Mouse (Mus musculus) heart, embryonic 14.5 days (tissue): Measurements from ENCODE around the gene Gm8180. TPM values are rescaled to one million over a fixed set of nuclear protein-coding genes. Genes with fewer than 3 reads are reported as not detected.
"Not testable (repeated sequence)": the region's sequence is repeated elsewhere in the genome, so short reads cannot be mapped to it uniquely, and the experiment has no call there.

Experiments
- ATAC-seq: fragments of 200-750 bp; cut with Nextera tagmentation; 2 replicates; pipeline ENCODE4 v1.8.0; 2017; ENCODE audit warnings: low read depth, moderate TSS enrichment; ENCODE audit not compliant: insufficient number of reproducible peaks, insufficient read depth, low FRiP score
- H3K27ac ChIP-seq, 2 experiments: fragments of 200-500 bp in 1 of 2; fragments of 300-500 bp in 1 of 2; sonication (generic) in 1 of 2; replicated peaks in 1 of 2; 2 replicates each; pipeline ENCODE4 v1.5.1; 2012 to 2014; ENCODE audit warnings: low read depth in 2 of 2, low read length in 2 of 2, control low read depth in 1 of 2, mild to moderate bottlenecking in 1 of 2, mixed read lengths in 1 of 2; ENCODE audit not compliant: control insufficient read depth in 1 of 2, insufficient read depth in 1 of 2
- H3K27me3 ChIP-seq: fragments of 300-500 bp; sonication (generic); 2 replicates; pipeline ENCODE4 v1.6.1; 2014; ENCODE audit warnings: mild to moderate bottlenecking, low read length, control low read depth; ENCODE audit not compliant: control insufficient read depth, insufficient read depth
- H3K36me3 ChIP-seq: fragments of 300-500 bp; sonication (generic); 2 replicates; pipeline ENCODE4 v1.6.1; 2014; ENCODE audit warnings: mild to moderate bottlenecking, control low read depth, low read length, mixed read lengths; ENCODE audit not compliant: control insufficient read depth, insufficient read depth
- H3K4me1 ChIP-seq, 2 experiments: fragments of 200-500 bp in 1 of 2; fragments of 300-500 bp in 1 of 2; sonication (generic) in 1 of 2; 2 replicates each; pipeline ENCODE4 v1.6.1; 2012 to 2014; ENCODE audit warnings: low read length in 2 of 2, control low read depth in 1 of 2, mixed read lengths in 1 of 2; ENCODE audit not compliant: control insufficient read depth in 2 of 2, insufficient read depth in 2 of 2
- H3K4me2 ChIP-seq: fragments of 300-500 bp; sonication (generic); 2 replicates; pipeline ENCODE4 v1.6.1; 2014; ENCODE audit warnings: mild to moderate bottlenecking, low read length
- H3K4me3 ChIP-seq, 2 experiments: fragments of 200-500 bp in 1 of 2; fragments of 300-500 bp in 1 of 2; sonication (generic) in 1 of 2; 2 replicates each; pipeline ENCODE4 v1.5.1; 2012 to 2014; ENCODE audit warnings: low read length in 2 of 2, mild to moderate bottlenecking in 2 of 2, control low read depth in 1 of 2, low read depth in 1 of 2, moderate library complexity in 1 of 2; ENCODE audit not compliant: control insufficient read depth in 1 of 2, insufficient read depth in 1 of 2
- H3K9ac ChIP-seq: fragments of 300-500 bp; sonication (generic); 2 replicates; pipeline ENCODE4 v1.6.1; 2014; ENCODE audit warnings: mild to moderate bottlenecking, low read length
- H3K9me3 ChIP-seq: fragments of 300-500 bp; sonication (generic); 2 replicates; pipeline ENCODE4 v1.6.1; 2016; ENCODE audit warnings: low read length, control low read depth; ENCODE audit not compliant: control insufficient read depth
- WGBS: fragments of 180-500 bp; shearing (Covaris S2); extraction: QIAGEN DNeasy Blood & Tissue Kit; methylation state at CpG from one replicate; pipeline ENCODE4 v1.1.7; 2014; 5-methylcytosine and 5-hydroxymethylcytosine counted together
- polyA plus RNA-seq: library from polyadenylated mRNA; unstranded; fragments of >200 nt; fragmentation: Nextera tagmentation; extraction: Ambion mirVana; gene quantifications from 2 replicates; pipeline ENCODE4 v1.2.1, GENCODE M21; 2014

Gene Gm8180
- polyA plus RNA-seq, 1 experiment from 2014 or later: not detected

DNA sequence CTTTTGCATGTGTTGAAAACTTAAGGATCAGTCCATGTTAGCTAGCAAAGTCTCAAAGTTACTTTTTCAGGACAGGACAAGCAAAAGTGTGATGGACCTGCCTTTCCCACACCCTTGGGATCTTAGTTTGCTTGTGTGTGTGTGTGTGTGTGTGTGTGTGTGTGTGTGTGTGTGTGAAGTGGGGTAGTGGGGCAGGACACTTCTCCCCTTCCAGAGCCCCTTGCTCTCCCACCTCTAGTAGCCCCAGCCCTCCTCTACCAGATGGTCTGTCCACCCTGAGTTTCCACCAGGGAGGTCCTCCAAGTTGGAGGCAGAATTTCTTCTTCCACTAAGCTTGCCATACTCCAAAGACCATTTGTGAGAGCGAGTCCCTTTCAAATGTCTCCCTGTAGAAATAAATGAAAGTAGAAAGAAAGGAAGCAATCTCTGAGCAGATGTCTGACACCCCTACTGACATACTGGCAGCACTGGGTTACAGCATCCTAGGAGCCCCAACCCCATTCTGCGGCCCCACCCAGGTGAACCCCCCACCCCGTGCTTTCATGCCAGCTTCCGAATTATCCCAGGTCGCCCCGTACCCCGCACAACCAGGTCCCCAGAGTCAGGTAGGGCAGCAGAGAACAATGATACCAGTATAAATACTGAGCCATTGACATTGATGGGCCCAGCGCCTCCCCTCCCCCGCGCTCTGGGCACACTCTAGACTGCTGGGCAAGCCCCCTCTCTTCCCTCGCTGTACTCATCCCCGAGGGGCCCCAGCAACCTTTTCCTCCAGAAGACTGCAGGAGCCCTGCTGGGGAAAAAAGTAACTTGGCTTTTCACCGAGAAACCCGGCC, 11.7 kb upstream of the Gm8180 start:
- ATAC-seq: no peak

DNA sequence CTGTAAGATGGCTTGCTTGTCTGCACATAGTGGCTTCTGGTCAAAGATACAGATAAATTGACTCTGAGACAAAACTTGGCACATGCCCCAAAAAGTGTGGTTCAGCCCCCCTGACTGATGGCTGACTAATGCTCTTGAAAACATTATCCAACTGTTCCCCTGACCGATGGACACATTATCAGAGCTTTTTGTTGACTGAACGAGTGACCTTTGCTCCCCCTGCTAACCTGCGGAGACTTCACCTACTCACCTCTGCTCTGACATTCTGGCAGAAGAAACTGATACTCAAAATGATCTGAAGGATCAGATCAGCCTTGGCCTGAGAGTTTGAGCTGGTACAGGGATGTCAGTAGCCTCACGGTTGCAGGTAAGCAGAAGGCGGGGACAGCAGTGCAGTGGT, 9.3 kb upstream of the Gm8180 start:
- not testable (repeated sequence) for H3K27ac ChIP-seq, H3K9me3 ChIP-seq, H3K4me1 ChIP-seq, H3K36me3 ChIP-seq, H3K9ac ChIP-seq, H3K27me3 ChIP-seq, ATAC-seq, H3K4me3 ChIP-seq, H3K4me2 ChIP-seq
- WGBS: 71% methylated on average over 5 of the region's 5 CpGs

More for the DNA sequence above, 11.7 kb upstream of the Gm8180 start:
- Histone ChIP-seq H3K9ac (peak overlapping the region; percentile 50), H3K4me3 (peak overlapping the region; percentile 7 to 21; a peak in 2 of 4 replicates), H3K9me3 (no peaks in the 10 kb centered on the region), H3K4me1 (no peaks in the 10 kb centered on the region), H3K36me3 (no peaks in the 10 kb centered on the region), H3K4me2 (peak overlapping the region; percentile 60), H3K27ac (no peak overlapping the region), H3K27me3 (no peaks in the 10 kb centered on the region)
- WGBS: 14% methylated on average over 13 of the region's 14 CpGs

DNA sequence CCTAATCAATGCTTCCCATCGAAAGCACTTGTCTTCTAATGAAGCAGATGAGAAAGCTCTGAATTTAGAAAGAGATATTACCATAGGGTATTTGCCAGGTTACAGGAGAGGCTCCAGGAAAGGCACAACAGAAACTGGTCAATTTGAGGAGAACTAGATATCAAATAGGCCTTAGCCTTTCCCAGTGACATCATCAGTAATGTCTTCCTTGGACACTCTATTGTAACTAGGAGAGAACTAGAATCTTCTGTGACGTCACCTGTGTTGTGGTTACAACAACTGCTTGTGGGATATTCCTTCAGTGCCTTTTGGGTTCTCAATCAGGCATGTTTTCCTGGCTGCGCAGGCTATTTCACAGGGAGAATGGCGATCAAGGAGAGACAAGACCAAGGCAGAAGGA, 37.0 kb downstream of the Gm8180 start, which contains the start of gene Gm6526:
Gm6526 (plus strand) TSS at position 301 of the 400 bp plus-strand sequence.
- H3K27ac ChIP-seq, H3K36me3 ChIP-seq, H3K9me3 ChIP-seq, H3K4me3 ChIP-seq, H3K4me1 ChIP-seq, H3K4me2 ChIP-seq, H3K9ac ChIP-seq, H3K27me3 ChIP-seq, ATAC-seq: not testable (repeated sequence)
- WGBS: 71% methylated on average over 4 of the region's 4 CpGs

Other genes with a start within 250 kb of the Gm8180 start
- gene Gm5799, start 241.2 kb downstream of the Gm8180 start, polyA plus RNA-seq: not detected in 2 replicates
- not detected in 2 replicates for gene Gm17654, start 205.6 kb downstream of the Gm8180 start, polyA plus RNA-seq
- gene Gm10375, start 176.7 kb downstream of the Gm8180 start, polyA plus RNA-seq: not detected in 2 replicates
- gene Gm8165, start 107.5 kb downstream of the Gm8180 start, polyA plus RNA-seq: not detected in 2 replicates
- 0.88 and 1.1 TPM in 2 replicates for gene Gm7324, start 86.9 kb downstream of the Gm8180 start, polyA plus RNA-seq
- not detected in 2 replicates for gene Gm16506, start 57.3 kb downstream of the Gm8180 start, polyA plus RNA-seq
- not detected in 2 replicates for gene Gm6526, start 36.9 kb downstream of the Gm8180 start, polyA plus RNA-seq
- gene Ear1, start 90.8 kb upstream of the Gm8180 start, polyA plus RNA-seq: not detected in 2 replicates
- gene Ear10, start 138.8 kb upstream of the Gm8180 start, polyA plus RNA-seq: not detected in 2 replicates
- gene Gm8113, start 140.6 kb upstream of the Gm8180 start, polyA plus RNA-seq: 37.9 and 39.2 TPM in 2 replicates
- not detected in 2 replicates for gene Ang5, start 172.3 kb upstream of the Gm8180 start, polyA plus RNA-seq
- not detected in 2 replicates for gene Ang6, start 217.5 kb upstream of the Gm8180 start, polyA plus RNA-seq